Mouse (Mus musculus): ENCODE data around the gene Acsl1.

The Acsl1 gene

GRCm38 (mm10) chr8:46470792-46471781 lies at the start of gene Acsl1:
Gene Acsl1, plus strand, starts transcription at chr8:46471037.
- peak; percentile 91 for DNase-seq

GRCm38 (mm10) chr8:46421515-46421914 lies 49.3 kb upstream of the Acsl1 start:
- DNase-seq, result no peak

- no peak for DNase-seq
These were observed 42.9 kb upstream of the Acsl1 start for GRCm38 (mm10) chr8:46427940-46428339.

GRCm38 (mm10) chr8:46429871-46430270 lies 41.0 kb upstream of the Acsl1 start:
- DNase-seq, result no peak

GRCm38 (mm10) chr8:46431921-46432320 lies 38.9 kb upstream of the Acsl1 start:
- DNase-seq, result no peak

- DNase-seq, result no peak
These were observed 38.3 kb upstream of the Acsl1 start for GRCm38 (mm10) chr8:46432581-46432980.

GRCm38 (mm10) chr8:46433656-46434055 lies 37.2 kb upstream of the Acsl1 start:
- no peak for DNase-seq

GRCm38 (mm10) chr8:46438491-46438890 lies 32.3 kb upstream of the Acsl1 start:
- DNase-seq, result no peak

GRCm38 (mm10) chr8:46445964-46446915 lies 24.6 kb upstream of the Acsl1 start:
- no peak for DNase-seq

GRCm38 (mm10) chr8:46447334-46447733 lies 23.5 kb upstream of the Acsl1 start:
- no peak for DNase-seq

- no peak for DNase-seq
These were observed 22.2 kb upstream of the Acsl1 start for GRCm38 (mm10) chr8:46448606-46449005.

GRCm38 (mm10) chr8:46449063-46449462 lies 21.8 kb upstream of the Acsl1 start:
- DNase-seq, result no peak

GRCm38 (mm10) chr8:46449723-46450251 lies 21.1 kb upstream of the Acsl1 start:
- no peak for DNase-seq

- DNase-seq, result no peak
These were observed 12.5 kb upstream of the Acsl1 start for GRCm38 (mm10) chr8:46458215-46458811.

- no peak for DNase-seq
These were observed 2.4 kb upstream of the Acsl1 start for GRCm38 (mm10) chr8:46468400-46468799.

- no peak for DNase-seq
These were observed 1.6 kb upstream of the Acsl1 start for GRCm38 (mm10) chr8:46469071-46469769.

- no peak for DNase-seq
These were observed 596 bp upstream of the Acsl1 start for GRCm38 (mm10) chr8:46470091-46470791.

- DNase-seq, result no peak
These were observed 1.2 kb downstream of the Acsl1 start for GRCm38 (mm10) chr8:46471926-46472485.

- DNase-seq, result no peak
These were observed 3.3 kb downstream of the Acsl1 start for GRCm38 (mm10) chr8:46474120-46474519.

- DNase-seq, result no peak
These were observed 3.8 kb downstream of the Acsl1 start for GRCm38 (mm10) chr8:46474634-46475033.

- DNase-seq, result no peak
These were observed 4.6 kb downstream of the Acsl1 start for GRCm38 (mm10) chr8:46475404-46475803.

All from right cerebral cortex, postnatal 4 days (tissue).